Mouse (Mus musculus): ENCODE measurements at regions not wholly inside any gene's neighbourhood (a gene's known extent, or its start where the extent isn't known, plus 50 kb on each side); places are given as distances from the start of the nearest gene placed in this dataset.

DNA sequence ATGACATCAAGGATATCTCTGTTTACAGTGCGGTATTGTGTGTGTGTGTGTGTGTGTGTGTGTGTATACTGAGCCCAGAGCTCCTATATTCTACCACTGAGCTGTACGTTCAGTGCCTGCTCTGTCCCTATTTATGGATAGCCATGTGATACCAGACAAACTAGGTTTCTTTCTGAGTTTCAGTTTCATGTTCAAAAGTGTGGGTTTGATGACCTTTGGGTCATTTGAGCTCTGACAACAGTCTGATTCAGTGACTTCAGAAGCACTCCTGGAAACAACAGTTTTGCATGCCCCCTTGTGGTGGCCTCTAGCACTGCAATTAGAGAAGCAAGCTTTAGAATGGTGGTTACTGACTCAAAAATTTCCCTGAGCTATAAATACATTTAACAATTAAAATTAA is 50.9 kb upstream of the Tent2 start:
- H3K4me1 ChIP-seq (ENCODE audit: insufficient read depth, low read length), result no peaks in the 10 kb centered on the region
- WGBS, result 93% methylated on average over 2 of the region's 2 CpGs
- TF ChIP-seq CTCF (IDR thresholded peaks at IDR 0.05), result peak; percentile 84
- H3K4me2 ChIP-seq (ENCODE audit: low read depth, low read length, poor library complexity, severe bottlenecking), result no peak overlapping the region
- no peaks in the 10 kb centered on the region for H3K9me3 ChIP-seq (ENCODE audit: low read length)
- no peak overlapping the region for H3K27ac ChIP-seq (ENCODE audit: low read depth, low read length)
- H3K9ac ChIP-seq (replicated peaks; ENCODE audit: low read length, poor library complexity, severe bottlenecking), result no peak overlapping the region
- DNase-seq (ENCODE audit: low spot score), result peak; percentile 80
- no peaks in the 10 kb centered on the region for H3K36me3 ChIP-seq (ENCODE audit: insufficient read depth, low read length)
- no peak overlapping the region for H3K4me3 ChIP-seq (ENCODE audit: low read depth, low read length)
- ATAC-seq (ENCODE audit: low FRiP score), result peak; percentile 49; the same call in 1 of the 2 replicates
- no peaks in the 10 kb centered on the region for H3K27me3 ChIP-seq (ENCODE audit: insufficient read depth, low read length)

- no peak for TF ChIP-seq CTCF (IDR thresholded peaks at IDR 0.05)
- Histone ChIP-seq H3K36me3 (ENCODE audit: insufficient read depth, low read length) (no peaks in the 10 kb centered on the region), H3K27ac (ENCODE audit: low read depth, low read length) (no peak overlapping the region), H3K4me1 (ENCODE audit: insufficient read depth, low read length) (no peaks in the 10 kb centered on the region), H3K4me3 (ENCODE audit: low read depth, low read length) (no peak overlapping the region), H3K27me3 (ENCODE audit: insufficient read depth, low read length) (no peaks in the 10 kb centered on the region), H3K9ac (replicated peaks; ENCODE audit: low read length, poor library complexity, severe bottlenecking) (no peak overlapping the region), H3K4me2 (ENCODE audit: low read depth, low read length, poor library complexity, severe bottlenecking) (no peak overlapping the region), H3K9me3 (ENCODE audit: low read length) (no peaks in the 10 kb centered on the region)
- ATAC-seq (ENCODE audit: low FRiP score), result no peak
- no peak for DNase-seq (ENCODE audit: low spot score)
- WGBS, result 82% methylated on average over 4 of the region's 4 CpGs
Measured at GRCm38 (mm10) chr13:93248711-93249110, 50.7 kb upstream of the Homer1 start.
